Mouse (Mus musculus) lung, adult 18-20 months (tissue): ENCODE measurements around the gene Serbp1.
A peak's percentile ranks its signal among the peaks of the same experiment; 100 is the strongest.

ENCODE experiments used
- DNase-seq, 2 experiments: peaks; one replicate each; pipeline ENCODE4 v3.0.0; 2022; ENCODE audit warnings: mixed read lengths in 2 of 2

Serbp1 gene

GRCm38 (mm10) chr6:67235649-67236048 is 2.3 kb upstream of the Serbp1 start:
- no peak for DNase-seq

- DNase-seq = no peak
These were observed 1.3 kb upstream of the Serbp1 start for GRCm38 (mm10) chr6:67236491-67237234.

GRCm38 (mm10) chr6:67241263-67241662 is 3.3 kb downstream of the Serbp1 start:
- no peak for DNase-seq

GRCm38 (mm10) chr6:67243765-67244420 is 5.9 kb downstream of the Serbp1 start:
- DNase-seq = peak; percentile 19 to 45

- DNase-seq = no peak
These were observed 6.5 kb downstream of the Serbp1 start for GRCm38 (mm10) chr6:67244451-67244850.

- DNase-seq = no peak
These were observed 13.1 kb downstream of the Serbp1 start for GRCm38 (mm10) chr6:67251095-67251494.

GRCm38 (mm10) chr6:67264935-67265334 is 27.0 kb downstream of the Serbp1 start:
- DNase-seq = no peak

GRCm38 (mm10) chr6:67266159-67266657 is 28.2 kb downstream of the Serbp1 start:
- no peak for DNase-seq

GRCm38 (mm10) chr6:67266664-67267407 is 28.9 kb downstream of the Serbp1 start:
- DNase-seq = peak; percentile 98

GRCm38 (mm10) chr6:67267408-67268244 is 29.6 kb downstream of the Serbp1 start:
- DNase-seq = peak; percentile 33 to 40

- no peak for DNase-seq
These were observed 30.3 kb downstream of the Serbp1 start for GRCm38 (mm10) chr6:67268245-67268612.

- DNase-seq = no peak
These were observed 31.0 kb downstream of the Serbp1 start for GRCm38 (mm10) chr6:67268983-67269382.

GRCm38 (mm10) chr6:67269459-67269858 is 31.5 kb downstream of the Serbp1 start:
- no peak for DNase-seq

GRCm38 (mm10) chr6:67277944-67278343 is 40.0 kb downstream of the Serbp1 start:
- DNase-seq = no peak

- DNase-seq = no peak
These were observed 43.7 kb downstream of the Serbp1 start for GRCm38 (mm10) chr6:67281614-67282197.

GRCm38 (mm10) chr6:67282897-67283296 is 44.9 kb downstream of the Serbp1 start:
- no peak for DNase-seq

GRCm38 (mm10) chr6:67292042-67292623 is 54.2 kb downstream of the Serbp1 start:
- no peak for DNase-seq

- DNase-seq = no peak
These were observed 58.1 kb downstream of the Serbp1 start for GRCm38 (mm10) chr6:67296126-67296525.

GRCm38 (mm10) chr6:67298742-67299141 is 60.8 kb downstream of the Serbp1 start:
- DNase-seq = no peak

- no peak for DNase-seq
These were observed 62.3 kb downstream of the Serbp1 start for GRCm38 (mm10) chr6:67300300-67300699.

- DNase-seq = peak in 1 of 2 experiments; percentile 29
These were observed 62.8 kb downstream of the Serbp1 start for GRCm38 (mm10) chr6:67300710-67301163.

- no peak for DNase-seq
These were observed 63.3 kb downstream of the Serbp1 start for GRCm38 (mm10) chr6:67301230-67301629.
